Mouse (Mus musculus) right cerebral cortex, postnatal 25 days (tissue): ENCODE data around the gene Tram2.
A peak's percentile ranks its signal among the peaks of the same experiment; 100 is the strongest.

Source experiments
- DNase-seq: peaks from one replicate; pipeline ENCODE4 v3.0.0; 2022

Gene Tram2

DNA sequence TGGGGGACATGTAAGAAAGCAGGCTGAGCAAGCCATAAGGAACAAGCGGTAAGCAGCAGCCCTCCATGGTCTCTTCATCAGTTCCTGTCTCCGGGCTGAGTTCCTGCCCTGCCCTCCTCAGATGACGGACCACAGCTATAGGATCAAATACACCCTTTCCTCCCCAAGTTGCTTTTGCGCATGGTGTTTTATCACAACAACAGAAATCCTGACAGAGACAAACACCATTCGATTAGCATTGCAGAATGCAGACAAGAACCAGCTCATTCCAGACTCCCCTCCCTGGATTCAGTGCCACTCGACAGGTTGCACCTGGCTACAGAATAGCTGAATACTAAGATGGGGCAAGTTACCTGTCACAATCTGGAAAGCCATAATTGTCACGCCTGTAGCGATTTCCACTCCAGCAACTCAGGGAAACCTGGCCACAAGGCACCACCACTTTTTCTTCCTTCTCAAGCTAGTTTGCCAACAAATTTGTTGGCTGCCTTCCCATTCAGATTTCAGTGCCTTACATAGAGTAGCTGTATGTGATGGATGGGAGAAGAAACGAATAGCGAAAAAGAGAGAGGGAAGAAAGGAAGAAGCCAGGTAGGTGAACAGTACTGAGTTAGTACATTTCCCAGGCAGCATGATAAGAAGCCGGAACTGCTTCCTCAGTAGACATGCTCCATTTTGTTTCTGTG is 11.3 kb downstream of the Tram2 start:
- no peak for DNase-seq

DNA sequence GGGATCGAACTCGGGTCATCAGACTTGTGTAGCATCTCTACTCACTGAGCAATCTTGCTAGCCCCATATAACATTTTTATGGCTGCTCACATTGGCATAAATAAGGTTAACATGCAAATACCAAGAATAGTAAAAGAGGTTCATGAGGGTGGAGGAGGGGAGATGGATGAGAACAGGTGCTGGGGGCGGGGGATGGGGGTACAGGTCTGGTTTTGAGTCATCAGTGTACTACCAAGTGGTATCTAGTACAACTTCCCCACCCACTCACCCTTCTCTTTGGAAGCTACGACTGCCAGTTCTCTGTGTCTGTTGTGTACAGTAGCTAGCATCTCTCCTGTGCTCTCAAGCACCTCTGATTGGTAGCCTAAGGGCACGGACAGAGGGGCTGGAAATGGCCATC is 14.9 kb downstream of the Tram2 start:
- no peak for DNase-seq

DNA sequence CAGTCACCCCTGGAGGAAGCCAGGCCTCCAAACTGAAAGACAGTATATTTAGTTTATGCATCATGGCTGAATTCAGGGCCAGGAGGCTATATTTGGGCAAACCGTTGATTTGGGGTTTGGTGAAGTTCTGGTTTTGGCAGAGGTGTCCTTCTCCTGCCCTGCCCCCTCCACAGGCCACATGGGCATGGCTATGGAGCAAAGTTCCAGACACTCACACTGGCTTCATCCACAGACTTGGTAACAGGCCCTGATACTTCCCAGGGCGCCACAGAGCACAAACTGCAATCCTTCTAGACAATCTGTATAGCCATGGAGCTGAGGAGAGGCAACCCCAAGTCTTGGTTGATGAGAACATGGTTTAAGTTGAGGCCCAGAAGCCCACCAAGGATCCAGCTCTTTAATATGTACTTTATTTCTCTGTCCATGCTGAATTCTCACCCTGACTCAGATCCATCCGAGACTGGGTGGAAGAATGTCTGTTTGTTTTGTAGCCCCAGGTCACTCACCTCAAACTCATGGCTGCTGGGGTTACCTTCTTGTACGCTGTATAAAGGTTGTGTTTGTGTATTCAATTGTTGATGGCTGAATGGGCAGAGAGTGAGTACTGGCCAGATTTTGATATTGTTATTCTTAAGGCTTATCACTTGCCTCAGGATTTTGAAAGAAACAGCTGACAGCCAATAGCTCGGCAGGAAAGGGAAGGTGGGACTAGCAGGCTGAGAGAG is 19.5 kb downstream of the Tram2 start:
- no peak for DNase-seq

DNA sequence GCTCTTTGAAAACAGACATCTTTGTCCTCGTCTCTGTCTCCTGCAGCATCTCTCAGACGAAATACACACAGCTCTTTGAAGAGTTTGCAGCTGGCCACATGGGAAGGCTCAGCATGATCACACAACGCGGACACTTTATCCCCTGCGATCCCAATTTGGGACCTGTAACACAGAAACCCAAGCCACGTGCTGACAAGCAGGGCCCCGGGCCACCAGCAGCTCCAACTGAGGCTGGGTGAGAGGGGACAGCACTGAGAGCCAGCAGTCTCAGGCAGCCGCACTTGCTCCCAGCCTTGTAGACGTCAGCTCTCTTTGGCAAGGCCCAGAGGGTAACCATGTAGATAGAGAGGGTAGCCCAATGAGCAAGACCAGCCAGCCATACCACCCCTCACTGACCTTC is 26.0 kb downstream of the Tram2 start:
- DNase-seq: no peak

DNA sequence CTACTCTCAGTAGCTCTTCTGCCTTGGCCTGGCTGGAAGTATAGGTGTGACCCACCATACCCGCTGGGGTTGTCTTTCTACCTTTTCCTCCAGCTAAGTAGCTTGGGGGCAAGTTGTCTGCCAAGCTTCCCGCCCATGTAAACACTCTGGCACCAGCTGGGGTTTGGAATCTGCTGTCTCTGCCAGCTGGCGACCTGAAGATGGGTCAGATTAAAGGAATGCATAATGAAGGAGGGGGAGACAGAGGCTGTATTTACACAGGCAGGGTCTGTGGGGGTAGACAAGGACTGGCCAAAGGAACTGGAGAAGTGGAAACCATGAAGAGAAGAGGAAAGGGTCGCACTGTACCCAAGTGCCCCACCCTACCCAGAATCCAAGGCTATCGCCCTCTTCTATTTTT is 26.4 kb downstream of the Tram2 start:
- DNase-seq: no peak

DNA sequence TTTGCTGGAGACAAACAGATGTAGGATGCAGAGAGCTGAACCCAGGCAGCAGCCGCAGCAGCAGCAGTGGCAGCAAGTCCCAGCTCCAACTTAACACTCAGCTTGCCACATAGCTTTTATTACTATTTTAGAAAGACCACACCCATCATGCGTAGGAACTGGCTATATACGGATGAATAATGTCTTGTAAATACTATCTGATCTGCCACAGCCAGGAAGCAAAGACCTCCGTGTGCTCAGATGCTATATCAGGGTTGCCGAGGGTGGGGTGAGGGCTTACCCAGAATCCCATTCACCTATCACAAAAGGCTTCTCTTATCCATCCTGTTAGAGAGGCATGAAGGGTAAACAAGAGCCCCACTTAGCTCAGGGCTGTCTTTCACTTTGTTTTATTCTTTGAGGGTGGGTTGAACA is 26.9 kb downstream of the Tram2 start:
- no peak for DNase-seq

DNA sequence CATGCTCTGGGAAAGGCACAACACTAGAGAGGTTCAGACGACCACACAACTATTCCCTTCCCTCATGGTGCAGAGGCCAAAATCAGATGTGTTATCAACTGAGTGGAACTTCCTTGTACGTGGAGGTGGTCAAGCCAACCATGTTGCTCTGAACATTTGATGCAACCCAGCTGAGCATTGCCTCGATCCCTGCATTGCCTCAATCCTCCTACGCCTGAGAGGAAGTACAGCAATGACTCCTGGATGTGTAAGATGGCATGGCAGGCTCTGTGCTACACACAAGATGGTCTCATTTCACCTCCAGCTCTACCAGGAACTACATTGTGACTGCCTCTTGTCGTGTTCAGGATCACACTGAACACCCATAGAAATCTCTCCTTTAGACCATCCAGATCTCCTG is 30.0 kb downstream of the Tram2 start:
- no peak for DNase-seq

DNA sequence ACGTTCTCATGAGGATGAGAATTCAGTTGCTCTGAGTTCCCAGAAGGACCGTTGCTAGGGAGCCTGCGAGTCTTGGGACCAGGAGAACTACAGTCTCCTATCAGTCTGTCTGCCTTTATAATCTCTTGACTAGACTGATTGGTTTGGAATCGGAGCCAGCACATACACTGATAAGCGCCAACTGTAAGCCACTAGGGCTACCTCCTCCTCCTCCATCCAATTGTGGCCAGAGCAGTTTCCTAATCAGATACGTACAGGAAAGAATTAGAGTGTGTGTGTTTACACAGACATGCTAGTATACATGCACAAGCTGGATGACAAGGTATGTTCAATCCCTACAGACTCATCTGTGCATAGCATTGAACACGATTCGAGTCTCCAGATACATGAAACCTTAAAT is 30.6 kb downstream of the Tram2 start:
- DNase-seq: no peak

DNA sequence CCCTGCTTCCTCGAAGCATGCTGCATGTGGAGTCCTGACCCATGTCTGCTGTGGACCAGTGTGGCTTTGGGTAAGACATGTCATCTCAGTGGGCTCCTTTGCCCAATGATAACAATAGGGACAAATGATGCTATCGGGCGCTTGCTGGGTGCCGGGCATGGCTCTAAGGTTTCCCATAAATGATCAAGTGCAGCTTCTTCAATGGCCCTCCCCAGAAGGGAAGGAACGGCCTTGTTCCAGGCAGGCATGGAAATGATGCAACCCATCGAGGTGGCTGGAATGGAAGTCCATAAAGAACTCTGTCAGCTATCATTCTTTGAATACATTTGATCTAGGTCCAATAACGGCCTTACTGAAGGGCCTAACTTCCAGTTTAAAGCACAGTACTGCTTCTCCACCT is 36.6 kb downstream of the Tram2 start:
- DNase-seq: no peak

DNA sequence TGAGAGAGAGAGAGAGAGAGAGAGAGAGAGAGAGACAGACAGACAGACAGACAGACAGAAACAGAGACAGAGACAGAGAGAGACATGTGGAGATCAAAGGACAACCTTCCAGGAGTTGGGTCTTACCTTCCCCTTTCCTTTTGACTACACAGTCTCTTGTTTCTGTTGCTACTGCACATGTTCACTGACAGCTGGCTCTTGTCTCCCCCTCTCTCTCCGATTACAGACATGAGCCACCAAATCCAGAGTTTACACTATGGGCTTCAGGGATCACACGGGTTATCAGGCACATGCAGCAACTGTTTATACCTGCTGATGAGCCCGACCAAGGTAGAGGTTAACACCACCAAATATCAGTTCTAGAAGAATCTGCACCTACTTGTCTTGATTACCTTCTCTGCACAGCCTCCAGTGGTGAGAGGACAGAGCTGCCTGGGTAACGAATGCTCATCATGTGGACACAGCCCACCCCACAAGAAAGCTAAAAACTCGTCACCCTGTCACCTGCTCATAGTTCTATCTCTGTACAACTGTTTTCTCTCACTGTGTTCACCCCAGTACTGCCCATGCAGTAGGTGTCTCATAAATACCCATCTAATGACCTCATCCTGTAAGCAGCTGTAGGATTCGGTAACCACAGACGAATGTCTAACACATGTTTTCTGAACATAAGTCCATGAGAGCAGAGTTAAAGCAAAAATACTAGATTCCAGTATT is 38.3 kb downstream of the Tram2 start:
- no peak for DNase-seq

DNA sequence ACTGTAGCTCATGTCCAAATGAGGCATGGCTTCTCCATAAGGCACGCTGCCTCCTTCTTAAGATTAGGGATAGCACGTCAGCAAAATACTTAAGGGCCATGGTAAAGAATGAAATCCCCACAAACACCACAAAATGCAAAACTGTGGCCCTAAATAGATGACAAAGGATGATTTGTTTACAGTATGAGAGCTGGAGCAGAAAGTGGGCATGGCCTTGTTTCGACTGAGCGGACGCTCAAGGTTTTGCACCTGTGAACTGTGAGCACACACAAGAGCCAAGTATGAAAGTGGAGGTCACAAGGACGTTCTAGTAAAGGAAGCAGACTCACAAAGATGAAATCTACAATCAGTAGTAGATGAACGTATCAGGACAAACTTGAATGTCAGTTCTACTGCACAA is 38.9 kb downstream of the Tram2 start:
- DNase-seq: no peak

DNA sequence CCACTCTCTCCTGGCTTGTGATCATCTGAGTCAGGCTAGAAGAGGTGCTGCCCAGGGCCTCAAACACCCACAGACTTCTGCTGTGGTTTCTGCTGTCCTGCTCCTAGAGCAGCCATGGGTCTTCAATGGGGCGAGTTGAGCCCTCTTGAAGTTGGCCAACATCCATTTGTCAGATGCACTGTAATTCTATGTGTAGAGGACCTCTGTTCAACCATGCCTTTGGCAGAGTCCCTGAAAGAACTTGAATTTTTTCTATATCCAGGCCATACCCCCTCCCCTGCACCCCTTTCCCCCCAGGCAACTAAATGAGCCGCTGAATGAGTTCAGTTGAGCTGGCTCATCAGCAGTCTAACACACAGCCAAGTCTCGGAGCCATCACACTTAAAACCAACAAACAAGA is 39.5 kb downstream of the Tram2 start:
- DNase-seq: no peak

DNA sequence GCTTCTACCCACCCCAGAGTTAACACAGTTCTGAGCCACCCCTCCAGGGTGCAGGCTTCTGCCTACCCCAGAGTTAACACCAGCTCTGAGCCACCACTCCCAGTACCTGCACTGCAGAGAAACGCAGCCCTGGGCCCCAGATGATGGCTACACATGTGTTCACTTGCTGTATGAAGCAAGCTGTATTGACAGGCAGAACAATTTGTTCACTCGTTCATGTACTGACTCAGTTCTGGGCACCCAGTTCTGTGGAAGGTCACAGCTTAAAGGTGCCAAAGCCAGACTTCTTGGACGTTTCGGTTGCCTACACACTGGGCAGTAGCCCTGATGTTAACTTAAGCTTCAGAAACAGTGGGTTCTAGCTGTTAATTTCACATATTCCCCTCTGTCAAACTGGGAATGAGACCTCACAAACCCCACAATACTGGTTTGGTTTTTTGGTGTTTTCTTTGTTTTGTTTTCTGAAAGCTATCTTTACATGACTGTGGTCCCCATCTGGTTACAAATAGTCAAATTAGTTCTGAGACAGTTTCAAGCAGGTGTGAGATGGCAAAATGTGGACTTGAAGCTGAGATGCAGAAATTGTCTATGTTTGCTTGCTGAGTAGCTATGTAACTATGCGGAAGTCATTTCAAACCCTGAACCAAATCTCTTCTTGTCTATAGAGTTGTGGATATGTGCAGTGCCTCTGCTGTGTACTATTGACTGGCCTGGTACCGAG is 41.0 kb downstream of the Tram2 start:
- DNase-seq: no peak

DNA sequence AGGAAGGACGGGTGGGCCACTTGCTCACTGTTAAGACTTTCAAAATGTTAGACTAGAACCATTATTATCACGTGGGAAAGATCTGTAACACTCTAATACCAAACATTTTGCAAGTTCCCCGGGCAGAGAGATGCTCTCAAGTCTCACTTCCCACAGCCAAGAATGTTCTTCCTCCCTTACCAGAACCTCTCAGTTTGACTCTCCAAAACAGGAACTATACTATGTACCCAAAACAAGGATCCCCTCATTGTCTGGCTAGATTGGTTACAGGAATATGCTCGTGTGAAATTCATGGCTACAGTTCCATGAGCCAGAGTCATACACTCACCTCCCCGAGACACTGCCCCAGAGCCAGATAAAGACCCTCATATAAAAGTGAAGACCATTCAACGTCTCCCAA is 43.2 kb downstream of the Tram2 start:
- DNase-seq: no peak

DNA sequence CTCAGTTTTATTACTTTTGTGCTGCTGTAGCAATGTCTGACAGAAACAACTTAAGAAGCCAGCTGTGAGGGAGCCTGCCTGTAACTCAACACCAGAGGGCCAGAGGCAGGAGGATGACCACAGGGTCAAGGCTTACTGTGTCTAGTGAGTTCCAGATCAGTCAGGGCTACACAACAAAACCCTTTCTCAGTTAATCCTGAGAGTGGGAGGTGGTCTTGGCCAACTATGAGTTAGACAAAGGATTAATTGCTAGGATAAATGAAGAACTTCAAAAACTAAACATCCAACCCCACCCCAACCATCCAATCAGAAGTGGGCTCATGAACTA is 45.3 kb downstream of the Tram2 start:
- DNase-seq: no peak

DNA sequence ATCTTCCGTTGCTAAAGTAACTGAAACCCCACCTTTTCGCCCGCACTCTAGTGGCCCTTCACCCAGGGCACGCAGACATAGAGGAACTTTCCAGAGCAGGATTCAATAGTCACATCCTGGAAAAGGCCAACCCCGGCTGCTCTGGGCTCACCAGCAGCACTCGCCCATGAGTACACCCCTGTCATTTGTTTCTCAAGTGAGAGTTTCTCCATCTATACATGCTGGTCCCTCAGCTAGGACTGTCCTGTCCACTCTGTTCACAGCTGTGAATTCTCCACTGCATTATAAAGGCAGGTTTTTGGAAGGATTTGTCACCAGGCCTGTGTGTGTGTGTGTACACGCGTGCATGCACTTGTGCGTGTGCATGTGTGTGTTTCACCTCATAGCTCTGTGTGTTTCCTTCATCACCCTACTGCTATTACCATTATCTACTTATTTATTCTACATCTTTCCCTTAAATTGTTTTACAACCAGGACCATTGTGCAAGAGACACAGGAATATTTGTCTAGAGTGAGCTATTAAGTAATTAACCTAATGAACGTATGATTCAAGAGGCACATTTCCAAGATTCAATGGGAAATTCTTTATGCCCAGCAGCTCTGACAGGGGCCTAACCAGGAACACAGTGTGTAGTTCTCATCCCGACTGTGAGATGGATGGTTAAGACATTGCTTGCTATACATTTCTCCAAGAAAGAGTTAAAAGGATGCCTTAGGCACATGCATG is 45.8 kb downstream of the Tram2 start:
- no peak for DNase-seq

DNA sequence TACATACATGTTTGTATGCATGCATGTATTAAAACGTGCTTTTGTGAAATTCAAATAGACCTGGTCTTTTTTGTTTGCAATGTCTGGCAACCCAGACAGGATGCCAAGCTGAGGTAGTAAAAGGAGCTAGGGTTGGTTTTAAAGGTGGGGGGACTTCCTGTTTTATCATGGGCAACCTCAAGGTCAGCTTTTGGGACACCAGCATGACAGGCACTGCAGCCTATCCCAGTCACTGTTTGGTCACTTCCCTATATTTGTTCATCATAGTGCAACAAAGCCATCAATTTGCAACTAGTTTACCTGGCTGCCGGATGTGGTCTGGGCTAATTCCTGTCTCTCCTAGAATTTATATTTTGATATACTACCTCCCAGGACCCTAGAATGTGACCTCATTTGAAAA is 47.4 kb downstream of the Tram2 start:
- no peak for DNase-seq

DNA sequence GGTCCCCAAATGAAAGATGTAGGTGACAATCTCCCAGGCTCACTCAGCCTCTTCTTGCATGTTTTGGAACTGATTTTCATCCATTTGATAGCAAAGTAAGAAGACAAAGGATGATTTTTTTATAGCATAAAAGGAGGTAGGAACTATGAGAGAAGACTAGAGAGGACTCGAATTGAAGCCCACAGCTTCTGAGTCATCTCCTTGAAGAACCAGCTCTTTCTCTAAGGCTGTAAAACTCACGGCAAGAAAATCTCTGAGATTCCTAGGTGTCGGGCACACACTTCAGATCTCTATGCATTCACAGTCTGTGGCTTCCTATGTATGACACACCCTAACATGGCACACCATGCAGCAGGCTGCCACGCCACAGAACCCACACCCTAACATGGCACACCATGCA is 50.0 kb downstream of the Tram2 start:
- DNase-seq: no peak

DNA sequence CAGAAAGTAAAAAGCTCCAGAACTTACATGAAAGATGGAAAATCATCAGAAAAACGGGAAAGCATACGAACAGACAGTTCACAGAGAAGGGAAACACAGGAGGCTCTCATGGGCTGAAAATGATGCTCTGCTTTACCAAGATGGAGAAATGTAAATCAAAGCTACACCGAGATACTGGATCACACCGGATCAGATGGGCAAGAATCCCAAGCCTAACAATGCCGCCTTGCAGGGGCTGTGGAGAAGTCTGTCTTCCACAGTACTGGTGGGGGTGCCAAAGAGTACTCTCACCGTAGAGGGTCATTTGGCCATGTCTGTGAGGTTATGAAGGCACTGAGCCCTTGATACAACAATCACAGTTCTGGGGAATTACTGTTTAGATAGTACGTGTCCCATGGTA is 52.5 kb downstream of the Tram2 start:
- no peak for DNase-seq

DNA sequence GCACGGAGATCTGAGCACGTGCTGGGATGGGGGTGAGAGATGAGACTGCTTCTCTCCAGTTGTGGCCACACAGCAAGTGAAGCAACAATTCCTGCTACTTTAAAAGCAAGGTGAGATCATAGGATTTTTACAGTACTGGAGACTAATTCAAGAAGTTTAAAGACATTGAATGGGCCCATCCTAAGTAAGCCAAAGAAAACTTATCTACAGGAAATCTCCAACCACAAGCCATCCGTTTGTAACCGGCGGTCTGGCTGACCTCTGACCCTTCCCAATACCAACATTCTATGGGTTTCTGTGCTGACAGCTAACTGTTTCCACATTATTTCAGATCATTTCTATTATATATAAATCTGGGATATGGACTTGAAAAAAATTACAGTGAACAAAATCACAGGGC is 53.8 kb downstream of the Tram2 start:
- no peak for DNase-seq

DNA sequence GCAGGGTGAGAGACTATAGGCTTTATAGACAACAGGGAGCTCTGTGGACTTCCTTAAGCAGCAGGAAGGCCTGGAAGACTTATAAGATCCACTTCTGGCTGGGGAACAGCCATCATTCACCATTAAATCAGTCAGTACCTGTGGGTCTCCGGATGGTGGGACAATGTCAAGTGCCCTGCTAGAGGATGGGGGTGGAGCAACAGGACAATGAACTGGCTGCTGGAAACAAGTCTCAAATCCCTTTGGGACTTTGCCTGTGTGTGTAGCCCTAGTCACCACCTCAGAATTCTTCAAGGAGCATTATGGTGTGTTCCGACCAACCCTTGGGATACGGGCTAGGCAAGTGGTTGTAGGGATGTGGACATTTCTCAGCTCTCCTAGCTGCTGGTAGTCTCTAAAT is 55.9 kb downstream of the Tram2 start:
- no peak for DNase-seq

DNA sequence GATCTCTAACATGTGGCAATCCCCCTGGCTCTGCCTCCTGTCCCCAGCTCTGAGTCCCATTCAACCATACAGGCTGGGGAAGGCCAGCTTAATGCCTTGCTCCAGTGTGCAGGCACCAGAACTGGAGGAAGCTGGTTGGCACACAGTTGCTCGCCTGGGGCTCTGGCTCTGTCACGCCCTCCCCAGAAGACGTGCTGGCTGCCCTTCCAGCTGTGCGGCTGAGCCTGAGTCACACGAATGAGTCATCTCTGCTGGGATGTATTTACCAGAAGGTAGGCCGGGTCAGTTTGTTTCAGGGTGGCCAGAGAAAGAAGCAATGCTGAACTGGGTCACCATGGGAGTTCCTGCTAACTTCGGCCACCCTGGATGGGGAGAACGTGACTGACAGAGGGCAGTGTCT is 64.6 kb downstream of the Tram2 start:
- peak; percentile 18 for DNase-seq

DNA sequence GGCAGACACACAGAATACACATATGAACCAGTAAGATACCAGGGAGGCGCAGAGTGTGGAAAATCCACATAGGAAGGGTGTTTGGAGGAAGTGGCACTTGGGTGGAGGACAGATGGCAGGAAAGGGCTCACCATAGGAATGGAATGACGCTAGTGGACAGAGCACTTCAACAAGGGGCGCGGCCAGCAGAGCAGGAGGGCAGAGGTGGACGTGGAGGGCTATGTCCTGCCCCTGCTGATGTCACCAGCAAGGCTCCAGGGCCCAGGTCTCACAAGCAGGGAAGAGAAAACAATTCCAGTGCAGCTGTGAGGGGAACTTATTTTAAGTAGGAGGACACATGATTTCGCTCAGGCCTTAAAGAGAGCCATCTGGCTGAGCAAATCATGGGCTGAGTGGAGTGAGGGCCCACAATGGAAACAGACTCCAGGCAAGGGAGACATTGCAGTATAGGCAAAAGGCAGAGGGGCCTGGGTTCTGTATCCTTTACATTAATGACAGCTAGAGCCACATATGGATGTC is 68.7 kb downstream of the Tram2 start:
- peak; percentile 13 for DNase-seq
